ENCODE assay signal across 28 mouse cellular contexts in genomic region chr17:76032710-76033109, GRCm38 (mm10).
"Had no signal": no experiment of that assay in that cellular context is flagged by ENCODE, and none has a peak within 500 bp of the region (broad histone marks: within the 10 kb centered on the region; RNA-seq: fewer than 3 reads in every experiment).

No protein-coding gene starts in this region.

- H3K4me1 ChIP-seq: heart, embryonic 10.5 days; heart, embryonic 12.5 days; hindbrain, embryonic 10.5 days; hindbrain, embryonic 12.5 days; intestine, embryonic 15.5 days; limb, embryonic 10.5 days; limb, embryonic 12.5 days; liver, embryonic 13.5 days; liver, embryonic 15.5 days had no signal

- H3K9me3 ChIP-seq: heart, embryonic 10.5 days; heart, embryonic 12.5 days; hindbrain, embryonic 10.5 days; hindbrain, embryonic 12.5 days; intestine, embryonic 15.5 days; limb, embryonic 10.5 days; limb, embryonic 12.5 days; liver, embryonic 13.5 days; liver, embryonic 15.5 days had no signal

- H3K9ac ChIP-seq: heart, embryonic 12.5 days; hindbrain, embryonic 12.5 days; hindbrain, embryonic 14.5 days; intestine, embryonic 15.5 days; limb, embryonic 12.5 days; liver, embryonic 13.5 days; liver, embryonic 15.5 days had no signal

- DNase-seq: gastrocnemius, adult 2 months; gastrocnemius, postnatal 10 days; gastrocnemius, postnatal 25 days; heart, adult 18-20 months; heart, postnatal 10 days; heart, postnatal 4 days; kidney, adult 18-20 months; kidney, adult 8-10 months; kidney, postnatal 10 days; kidney, postnatal 25 days; kidney, postnatal 4 days; liver; liver, embryonic 13.5 days had no signal

- H3K27me3 ChIP-seq: heart, embryonic 12.5 days; hindbrain, embryonic 12.5 days; intestine, embryonic 15.5 days; limb, embryonic 12.5 days; liver, embryonic 13.5 days; liver, embryonic 15.5 days had no signal

- H3K27ac ChIP-seq: gastrocnemius, adult 2 months; heart, embryonic 10.5 days; hindbrain, embryonic 10.5 days; hindbrain, embryonic 12.5 days; hindbrain, embryonic 14.5 days; intestine, embryonic 15.5 days; layer of hippocampus, adult 2 months; left cerebral cortex, adult 2 months; limb, embryonic 10.5 days; limb, embryonic 12.5 days; liver, embryonic 13.5 days; liver, embryonic 15.5 days had no signal

- H3K36me3 ChIP-seq: heart, embryonic 10.5 days; heart, embryonic 12.5 days; hindbrain, embryonic 10.5 days; hindbrain, embryonic 12.5 days; intestine, embryonic 15.5 days; limb, embryonic 10.5 days; limb, embryonic 12.5 days; liver, embryonic 13.5 days; liver, embryonic 15.5 days had no signal

- H3K4me2 ChIP-seq: heart, embryonic 12.5 days; hindbrain, embryonic 12.5 days; hindbrain, embryonic 14.5 days; intestine, embryonic 15.5 days; limb, embryonic 12.5 days; liver, embryonic 11.5 days; liver, embryonic 13.5 days; liver, embryonic 15.5 days had no signal

- H3K4me3 ChIP-seq: gastrocnemius, adult 2 months; heart, embryonic 10.5 days; heart, embryonic 12.5 days; hindbrain, embryonic 10.5 days; hindbrain, embryonic 12.5 days; intestine, embryonic 15.5 days; layer of hippocampus, adult 2 months; left cerebral cortex, adult 2 months; limb, embryonic 10.5 days; limb, embryonic 12.5 days; liver, embryonic 13.5 days; liver, embryonic 15.5 days had no signal

- ATAC-seq: hindbrain, embryonic 16.5 days; inflammation-experienced regulatory T-cells, adult 6 months; intestine, embryonic 15.5 days; intestine, postnatal 0 days had no signal
